Mouse (Mus musculus) kidney, embryonic 14.5 days (tissue): Measurements from ENCODE around the gene Obp2a. TPM values are rescaled to one million over a fixed set of nuclear protein-coding genes. Genes with fewer than 3 reads are reported as not detected.

Experiments used
- ATAC-seq: fragments of 200-750 bp; cut with Nextera tagmentation; 2 replicates; pipeline ENCODE4 v1.8.0; 2017; ENCODE audit warnings: moderate number of reproducible peaks, mild to moderate bottlenecking, moderate TSS enrichment, moderate library complexity; ENCODE audit not compliant: low FRiP score, low TSS enrichment
- H3K27ac ChIP-seq: fragments of 300-500 bp; sonication (generic); 2 replicates; pipeline ENCODE4 v1.5.1; 2014; ENCODE audit warnings: low read depth, mild to moderate bottlenecking, low read length, moderate library complexity, mixed read lengths
- H3K27me3 ChIP-seq: fragments of 300-500 bp; sonication (generic); 2 replicates; pipeline ENCODE4 v1.6.1; 2014; ENCODE audit warnings: mild to moderate bottlenecking, low read length; ENCODE audit not compliant: control insufficient read depth, insufficient read depth
- H3K36me3 ChIP-seq: fragments of 300-500 bp; sonication (generic); 2 replicates; pipeline ENCODE4 v1.6.1; 2014; ENCODE audit warnings: low read length, mixed read lengths; ENCODE audit not compliant: control insufficient read depth, insufficient read depth
- H3K4me1 ChIP-seq: fragments of 300-500 bp; sonication (generic); 2 replicates; pipeline ENCODE4 v1.6.1; 2014; ENCODE audit warnings: low read length, mixed read lengths; ENCODE audit not compliant: control insufficient read depth, insufficient read depth
- H3K4me2 ChIP-seq: fragments of 300-500 bp; sonication (generic); replicated peaks from 2 replicates; pipeline ENCODE4 v1.6.1; 2014; ENCODE audit warnings: low read depth, mild to moderate bottlenecking, low read length
- H3K4me3 ChIP-seq: fragments of 300-500 bp; sonication (generic); 2 replicates; pipeline ENCODE4 v1.5.1; 2014; ENCODE audit warnings: mild to moderate bottlenecking, low read length
- H3K9ac ChIP-seq: fragments of 300-500 bp; sonication (generic); 2 replicates; pipeline ENCODE4 v1.6.1; 2014; ENCODE audit warnings: low read depth, mild to moderate bottlenecking, low read length, moderate library complexity
- H3K9me3 ChIP-seq: fragments of 300-500 bp; sonication (generic); 2 replicates; pipeline ENCODE4 v1.6.1; 2016; ENCODE audit warnings: low read length; ENCODE audit not compliant: control insufficient read depth
- WGBS: fragments of 180-500 bp; shearing (Covaris S2); extraction: QIAGEN DNeasy Blood & Tissue Kit; methylation state at CpG from one replicate; pipeline ENCODE4 v1.1.7; 2014; 5-methylcytosine and 5-hydroxymethylcytosine counted together
- polyA plus RNA-seq: library from polyadenylated mRNA; unstranded; fragments of >200 nt; fragmentation: Nextera tagmentation; extraction: Ambion mirVana; gene quantifications from 2 replicates; pipeline ENCODE4 v1.2.1, GENCODE M21; 2014

Obp2a gene
- polyA plus RNA-seq, 1 experiment from 2014 or later, result not detected

DNA sequence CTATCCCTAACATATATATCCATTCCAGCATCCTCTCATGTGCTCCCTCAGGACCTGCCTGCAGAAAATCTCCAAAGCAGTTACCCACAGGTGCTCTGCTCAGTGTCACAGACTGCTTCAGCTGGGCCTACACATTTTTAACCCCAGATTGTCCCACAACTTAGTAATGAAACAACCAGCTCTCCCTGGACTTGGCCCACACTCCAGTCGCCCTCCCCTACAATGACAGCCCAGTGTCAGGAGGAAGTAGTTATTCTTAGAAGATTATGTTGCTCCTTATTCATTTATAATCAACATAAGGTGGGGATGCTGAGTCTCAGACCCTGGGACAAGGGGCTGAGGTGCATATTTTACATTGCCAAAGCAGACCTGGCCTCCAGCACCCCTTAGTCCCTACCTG lies 41.8 kb downstream of the Obp2a start:
- Histone ChIP-seq H3K36me3 (no peaks in the 10 kb centered on the region), H3K4me1 (no peaks in the 10 kb centered on the region), H3K9ac (no peak overlapping the region), H3K4me2 (no peak overlapping the region), H3K27me3 (no peaks in the 10 kb centered on the region), H3K4me3 (no peak overlapping the region), H3K27ac (no peak overlapping the region), H3K9me3 (no peaks in the 10 kb centered on the region)
- ATAC-seq, result no peak
- WGBS, result 81% methylated on average over 1 of the region's 1 CpGs

Other genes starting within 250 kb of the Obp2a start
- gene Clic3, start 243.2 kb upstream of the Obp2a start, polyA plus RNA-seq, result 0.57 and 1.2 TPM in 2 replicates
- gene Paxx, start 238.9 kb upstream of the Obp2a start, polyA plus RNA-seq, result 23.5 and 23.9 TPM in 2 replicates
- gene Ptgds, start 230.0 kb upstream of the Obp2a start, polyA plus RNA-seq, result 1.1 and 1.5 TPM in 2 replicates
- not detected in 2 replicates for gene Lcn12, start 206.1 kb upstream of the Obp2a start, polyA plus RNA-seq
- 58.1 and 87.6 TPM in 2 replicates for gene Fbxw5, start 199.3 kb upstream of the Obp2a start, polyA plus RNA-seq
- 7.9 and 9.8 TPM in 2 replicates for gene C8g, start 198.3 kb upstream of the Obp2a start, polyA plus RNA-seq
- gene Traf2, start 153.1 kb upstream of the Obp2a start, polyA plus RNA-seq, result 30.2 and 34.0 TPM in 2 replicates
- gene Edf1, start 142.2 kb upstream of the Obp2a start, polyA plus RNA-seq, result 314 and 436 TPM in 2 replicates
- 3.3 and 7.5 TPM in 2 replicates for gene Mamdc4, start 125.2 kb upstream of the Obp2a start, polyA plus RNA-seq
- 229 and 294 TPM in 2 replicates for gene Phpt1, start 124.8 kb upstream of the Obp2a start, polyA plus RNA-seq
- gene Ajm1, start 118.3 kb upstream of the Obp2a start, polyA plus RNA-seq, result 0.07 and 0.18 TPM in 2 replicates
- 59.6 and 81.1 TPM in 2 replicates for gene Rabl6, start 91.5 kb upstream of the Obp2a start, polyA plus RNA-seq
- gene Ccdc183, start 82.4 kb upstream of the Obp2a start, polyA plus RNA-seq, result 0.23 and 0.29 TPM in 2 replicates
- 24.3 and 35.0 TPM in 2 replicates for gene Tmem141, start 78.0 kb upstream of the Obp2a start, polyA plus RNA-seq
- gene Fcna, start 72.0 kb upstream of the Obp2a start, polyA plus RNA-seq, result 1.6 and 1.9 TPM in 2 replicates
- not detected in 2 replicates for gene Lcn8, start 46.9 kb upstream of the Obp2a start, polyA plus RNA-seq
- not detected in 2 replicates for gene Lcn5, start 42.1 kb upstream of the Obp2a start, polyA plus RNA-seq
- not detected in 2 replicates for gene Lcn6, start 23.3 kb upstream of the Obp2a start, polyA plus RNA-seq
- not detected in 2 replicates for gene Lcn10, start 17.3 kb upstream of the Obp2a start, polyA plus RNA-seq
- 83.2 and 93.7 TPM in 2 replicates for gene Bmyc, start 6.7 kb downstream of the Obp2a start, polyA plus RNA-seq
- not detected in 2 replicates for gene Obp2b, start 37.0 kb downstream of the Obp2a start, polyA plus RNA-seq
- gene Lcn3, start 65.5 kb downstream of the Obp2a start, polyA plus RNA-seq, result 0.45 TPM in 1 of 2 replicates, not detected in the other
- not detected in 2 replicates for gene Lcn11, start 77.0 kb downstream of the Obp2a start, polyA plus RNA-seq
- gene Gm13539, start 82.2 kb downstream of the Obp2a start, polyA plus RNA-seq, result not detected in 2 replicates
- not detected in 2 replicates for gene Glt6d1, start 115.8 kb downstream of the Obp2a start, polyA plus RNA-seq
- gene Lcn9, start 123.1 kb downstream of the Obp2a start, polyA plus RNA-seq, result not detected in 2 replicates
- gene Sohlh1, start 147.2 kb downstream of the Obp2a start, polyA plus RNA-seq, result not detected in 2 replicates
- 0.07 and 0.67 TPM in 2 replicates for gene Kcnt1, start 163.7 kb downstream of the Obp2a start, polyA plus RNA-seq